Mouse (Mus musculus): ENCODE results near the gene Dync1i1.

DNA sequence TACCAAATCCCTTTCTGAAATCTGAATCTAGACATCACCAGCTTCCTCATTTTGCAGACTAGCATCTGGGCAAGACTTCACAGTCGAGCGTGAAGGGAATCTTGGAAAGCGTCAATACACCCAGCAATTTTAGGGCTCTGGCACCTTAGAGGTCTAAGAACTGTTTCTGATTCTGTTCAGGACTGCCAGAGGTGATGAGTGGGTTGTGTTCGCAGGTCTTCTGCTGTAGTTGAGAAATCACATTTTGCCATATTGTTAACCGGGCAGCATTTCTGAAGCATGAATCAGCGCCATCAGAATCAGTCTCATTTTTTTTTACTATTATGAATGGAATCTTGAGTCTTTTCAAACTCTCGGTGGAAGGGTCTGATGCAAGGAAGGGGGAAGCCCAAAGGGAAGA, 185.9 kb downstream of the Dync1i1 start:
- TF ChIP-seq CTCF (IDR thresholded peaks at IDR 0.05; ENCODE audit: low read depth) = no peak
- no peak for TF ChIP-seq EP300 (IDR thresholded peaks at IDR 0.05; ENCODE audit: low read depth)
